Mouse (Mus musculus) olfactory bulb, adult 2 months (tissue): Measurements from ENCODE around the gene Creb1. TPM values are rescaled to one million over a fixed set of nuclear protein-coding genes. Genes with fewer than 3 reads are reported as not detected.
"Not testable (repeated sequence)": the region's sequence is repeated elsewhere in the genome, so short reads cannot be mapped to it uniquely, and the experiment has no call there.

Source experiments
- H3K27ac ChIP-seq: fragments of 200-500 bp; 2 replicates; pipeline ENCODE4 v1.5.1; 2012; ENCODE audit warnings: low read depth, low read length; ENCODE audit not compliant: insufficient read depth
- H3K4me1 ChIP-seq: fragments of 200-500 bp; 2 replicates; pipeline ENCODE4 v1.6.1; 2012; ENCODE audit warnings: low read length; ENCODE audit not compliant: control insufficient read depth, insufficient read depth
- H3K4me3 ChIP-seq: fragments of 200-500 bp; 2 replicates; pipeline ENCODE4 v1.5.1; 2012; ENCODE audit warnings: mild to moderate bottlenecking, low read depth, low read length, moderate library complexity; ENCODE audit not compliant: insufficient read depth
- CTCF ChIP-seq: fragments of 200-500 bp; IDR thresholded peaks from 2 replicates; pipeline ENCODE4 v1.5.1; 2012; ENCODE audit warnings: low read depth, mild to moderate bottlenecking, low read length, moderate library complexity; ENCODE audit not compliant: insufficient read depth
- POLR2A ChIP-seq: fragments of 200-500 bp; IDR thresholded peaks from 2 replicates; pipeline ENCODE4 v1.6.1; 2012; ENCODE audit warnings: mild to moderate bottlenecking, low read depth, low read length, moderate library complexity; ENCODE audit not compliant: insufficient read depth
- WGBS: fragments of 180-500 bp; shearing (Covaris S2); methylation state at CpG from one replicate; pipeline ENCODE4 v1.1.7; 2018; 5-methylcytosine and 5-hydroxymethylcytosine counted together
- polyA plus RNA-seq: library from polyadenylated mRNA; stranded (reverse); fragments of >200 nt; gene quantifications from 2 replicates; pipeline ENCODE4 v1.2.4, GENCODE M21; 2012; ENCODE audit warnings: low replicate concordance; ENCODE audit not compliant: missing spikeins, insufficient read depth, insufficient read length

Creb1 gene
- polyA plus RNA-seq, 1 experiment = not detected

DNA sequence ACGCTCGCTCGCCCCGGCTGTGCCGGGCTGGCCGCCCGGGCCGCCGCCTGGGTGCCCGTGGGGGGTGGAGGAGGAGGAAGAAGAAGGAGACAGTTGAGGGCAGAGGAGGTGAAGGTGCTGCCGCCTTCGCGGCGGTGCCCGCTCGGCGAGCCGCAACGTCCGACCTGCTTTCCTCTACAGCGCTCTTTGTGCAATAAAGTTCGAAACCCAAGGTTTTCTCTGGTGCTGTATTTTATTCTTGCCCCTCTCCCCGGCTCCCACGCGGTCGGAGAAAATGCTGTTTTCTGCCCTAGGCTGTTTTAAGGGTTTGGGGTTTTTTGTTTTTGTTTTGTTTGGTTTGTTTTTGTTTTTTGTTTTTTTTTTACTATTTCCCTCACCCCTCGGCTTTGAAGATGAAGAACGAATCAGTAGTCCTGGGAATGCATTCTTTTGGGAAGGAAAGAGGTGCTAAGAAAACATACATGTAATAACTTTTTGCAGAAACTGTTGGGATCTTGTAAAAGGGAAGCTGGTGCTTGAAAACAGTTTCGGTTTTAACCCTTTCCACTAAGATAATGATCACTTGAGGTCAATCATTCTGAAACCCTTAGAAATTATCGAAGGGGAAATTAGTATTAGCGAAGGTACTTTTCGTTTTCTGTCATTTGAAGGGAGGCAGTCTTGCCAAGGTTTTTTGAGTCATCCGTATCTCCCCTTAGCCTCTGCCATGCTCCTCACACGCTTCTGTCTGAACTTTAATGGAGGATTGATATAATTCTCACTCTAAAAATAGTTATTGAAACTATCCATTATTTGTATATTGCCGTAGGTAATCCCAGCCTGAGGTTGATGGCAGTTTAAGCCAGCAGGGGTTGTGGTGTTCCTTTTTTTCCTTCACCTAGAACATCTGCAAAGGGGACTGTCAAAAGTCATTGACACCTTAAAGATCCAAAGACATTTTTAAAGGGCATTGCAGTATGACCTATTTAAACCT, 1.3 kb downstream of the Creb1 start:
- H3K27ac ChIP-seq = peak overlapping the region; percentile 96
- 2% methylated on average over 35 of the region's 35 CpGs for WGBS
- H3K4me1 ChIP-seq = no peaks in the 10 kb centered on the region
- no peak for TF ChIP-seq POLR2A
- peak overlapping the region; percentile 99 for H3K4me3 ChIP-seq

- Histone ChIP-seq H3K4me1 (no peaks in the 10 kb centered on the region), H3K27ac (no peak overlapping the region), H3K4me3 (no peak overlapping the region)
- 73% methylated on average over 3 of the region's 3 CpGs for WGBS
- TF ChIP-seq CTCF (no peak), POLR2A (no peak)
Observed at GRCm38 (mm10) chr1:64538837-64539367, 6.5 kb downstream of the Creb1 start.

DNA sequence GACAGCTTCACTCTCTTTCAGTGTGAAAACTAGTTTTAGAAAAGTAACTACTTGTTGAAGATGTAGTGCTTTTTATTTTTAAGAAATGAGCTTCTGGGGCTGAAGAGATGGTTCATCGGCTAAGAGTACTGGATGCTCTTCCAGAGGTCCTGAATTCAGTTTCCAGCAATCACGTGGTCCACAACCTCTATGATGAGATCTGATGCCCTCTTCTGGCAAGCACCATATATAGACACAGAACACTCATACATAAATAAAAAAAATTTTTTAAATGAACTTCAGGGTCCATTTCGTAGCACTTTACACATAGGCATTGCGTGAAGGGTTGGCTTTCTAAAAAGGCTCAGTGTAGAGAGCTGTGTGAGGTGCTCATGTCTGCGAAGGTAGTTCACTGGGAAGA, 11.3 kb downstream of the Creb1 start:
- TF ChIP-seq CTCF (no peak), POLR2A (no peak)
- Histone ChIP-seq H3K27ac (no peak overlapping the region), H3K4me1 (no peaks in the 10 kb centered on the region), H3K4me3 (no peak overlapping the region)
- 87% methylated on average over 5 of the region's 5 CpGs for WGBS

DNA sequence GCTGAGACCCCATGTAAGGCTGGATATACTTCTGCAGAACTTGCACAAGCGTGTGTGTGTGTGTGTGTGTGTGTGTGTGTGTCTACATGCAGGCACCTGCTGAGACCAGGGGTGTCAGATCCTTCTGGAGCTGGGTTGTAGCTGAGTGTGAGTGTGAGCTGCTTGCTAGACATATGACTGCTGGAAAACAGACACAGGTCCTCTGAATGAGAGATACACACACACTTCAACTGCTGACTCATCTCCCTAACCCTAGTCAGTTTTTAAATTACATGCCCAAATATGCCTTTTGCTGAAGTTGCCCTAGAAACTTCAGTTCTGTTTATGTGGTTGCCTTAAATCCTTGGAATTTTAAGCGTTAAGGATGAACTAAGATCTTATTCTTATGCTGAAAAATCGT, 13.6 kb downstream of the Creb1 start:
- Histone ChIP-seq H3K4me3 (no peak overlapping the region), H3K27ac (no peak overlapping the region), H3K4me1 (no peaks in the 10 kb centered on the region)
- TF ChIP-seq POLR2A (no peak), CTCF (no peak)
- WGBS = 74% methylated on average over 3 of the region's 3 CpGs

- 60% methylated on average over 2 of the region's 2 CpGs for WGBS
- Histone ChIP-seq H3K27ac (no peak overlapping the region), H3K4me3 (no peak overlapping the region), H3K4me1 (no peaks in the 10 kb centered on the region)
- TF ChIP-seq CTCF (no peak), POLR2A (no peak)
Observed at GRCm38 (mm10) chr1:64549380-64549779, 16.9 kb downstream of the Creb1 start.

- Histone ChIP-seq H3K27ac (no peak overlapping the region), H3K4me1 (no peaks in the 10 kb centered on the region), H3K4me3 (no peak overlapping the region)
- 32% methylated on average over 2 of the region's 2 CpGs for WGBS
- TF ChIP-seq CTCF (no peak), POLR2A (no peak)
Observed at GRCm38 (mm10) chr1:64551908-64552307, 19.5 kb downstream of the Creb1 start.

DNA sequence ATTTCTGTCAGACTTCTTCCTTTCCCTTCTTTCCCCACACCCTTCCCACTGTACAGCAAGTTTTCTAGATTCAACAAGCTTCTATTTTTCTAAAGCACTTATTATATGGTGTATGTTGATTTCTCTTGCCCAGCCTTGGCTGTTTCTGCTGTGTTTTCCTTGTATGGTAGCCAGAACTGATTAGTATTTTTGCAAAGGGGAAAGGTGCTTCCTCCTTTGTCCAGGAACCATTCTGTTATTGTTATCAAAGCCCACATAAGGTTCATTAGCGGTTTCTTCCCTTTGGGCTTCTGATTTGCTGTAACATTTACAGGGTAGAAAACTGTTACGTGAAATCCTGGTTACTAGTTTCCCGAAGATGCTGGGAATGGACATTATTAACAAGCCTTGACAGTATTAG, 27.7 kb downstream of the Creb1 start:
- H3K4me3 ChIP-seq = no peak overlapping the region
- WGBS = 88% methylated on average over 3 of the region's 3 CpGs
- H3K4me1 ChIP-seq = no peaks in the 10 kb centered on the region
- H3K27ac ChIP-seq = no peak overlapping the region
- TF ChIP-seq CTCF (no peak), POLR2A (no peak)

DNA sequence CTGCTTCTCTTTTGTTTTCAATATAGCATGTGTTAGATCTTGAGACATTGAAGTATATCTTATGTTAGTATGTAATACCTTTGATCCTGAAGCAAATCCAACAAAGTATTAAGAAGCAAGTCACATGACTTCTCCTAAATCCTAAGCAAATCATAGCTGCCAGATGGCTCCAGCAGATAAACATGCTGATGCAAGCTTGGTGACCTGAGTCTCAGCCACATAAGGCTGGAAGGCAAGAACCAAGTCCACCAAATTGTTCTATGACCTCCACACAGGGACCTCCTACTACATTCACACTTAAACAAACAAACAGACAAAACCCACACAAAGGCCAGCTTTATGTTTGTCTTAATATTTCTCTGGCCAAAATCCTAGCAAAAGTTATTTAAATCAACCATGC, 35.8 kb downstream of the Creb1 start:
- TF ChIP-seq CTCF (no peak), POLR2A (no peak)
- Histone ChIP-seq H3K4me1 (no peaks in the 10 kb centered on the region), H3K27ac (no peak overlapping the region), H3K4me3 (no peak overlapping the region)

DNA sequence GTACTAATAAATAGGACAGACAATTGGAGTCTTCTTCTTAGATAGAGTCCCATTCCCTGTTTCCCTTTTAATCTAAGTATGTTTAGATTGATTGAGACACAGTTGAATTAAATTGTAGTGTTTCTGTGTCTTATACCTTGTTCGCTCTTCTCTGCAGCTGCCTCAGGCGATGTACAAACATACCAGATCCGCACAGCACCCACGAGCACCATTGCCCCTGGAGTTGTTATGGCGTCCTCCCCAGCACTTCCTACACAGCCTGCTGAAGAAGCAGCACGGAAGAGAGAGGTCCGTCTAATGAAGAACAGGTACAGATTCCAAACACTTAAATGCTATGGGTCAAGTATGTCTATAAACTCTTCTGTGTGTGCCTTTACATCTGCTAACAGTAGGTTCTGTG, 43.6 kb downstream of the Creb1 start:
- Histone ChIP-seq H3K27ac (no peak overlapping the region), H3K4me3 (no peak overlapping the region), H3K4me1 (peaks cover 3% of the 10 kb centered on the region; the same call in 1 of the 2 replicates)
- TF ChIP-seq CTCF = no peak
- TF ChIP-seq POLR2A = no peak
- WGBS = 82% methylated on average over 7 of the region's 7 CpGs

- Histone ChIP-seq H3K27ac (no peak overlapping the region), H3K4me1 (peaks cover 3% of the 10 kb centered on the region; the same call in 1 of the 2 replicates), H3K4me3 (no peak overlapping the region)
- WGBS = 80% methylated on average over 2 of the region's 2 CpGs
- TF ChIP-seq POLR2A = no peak
- TF ChIP-seq CTCF = no peak
Observed at GRCm38 (mm10) chr1:64576732-64577131, 44.3 kb downstream of the Creb1 start.

DNA sequence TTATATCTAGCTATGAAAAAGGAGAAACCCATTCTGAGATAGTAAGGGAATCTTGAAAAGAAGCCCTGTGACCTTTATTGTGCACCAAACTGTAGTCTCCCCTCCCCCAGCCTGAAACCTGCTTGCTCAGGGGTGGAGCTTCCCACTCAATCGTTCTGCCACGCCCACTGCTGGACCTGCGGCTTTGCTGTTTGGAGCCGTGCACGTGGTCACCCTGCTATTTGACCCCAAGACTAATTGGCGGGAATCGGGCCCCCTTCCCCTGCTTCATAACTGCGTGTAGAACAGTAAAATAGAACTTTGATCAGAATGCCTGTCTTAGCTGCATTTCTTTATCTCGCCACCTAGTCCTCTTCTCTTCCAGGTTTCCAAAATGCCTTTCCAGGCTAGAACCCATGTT, 45.5 kb downstream of the Creb1 start:
- H3K27ac ChIP-seq, H3K4me3 ChIP-seq, H3K4me1 ChIP-seq: not testable (repeated sequence)
- WGBS = 65% methylated on average over 9 of the region's 9 CpGs
